Mouse (Mus musculus) CD8-positive naive resting alpha-beta T cell, adult 2 months (primary cell): Measurements from ENCODE around the gene Sfxn3.

Experiments
- DNase-seq, 2 experiments: peaks; one replicate each; pipeline ENCODE4 v3.0.0; 2022; ENCODE audit warnings: low read depth in 2 of 2, low spot score in 2 of 2

The Sfxn3 gene

DNA sequence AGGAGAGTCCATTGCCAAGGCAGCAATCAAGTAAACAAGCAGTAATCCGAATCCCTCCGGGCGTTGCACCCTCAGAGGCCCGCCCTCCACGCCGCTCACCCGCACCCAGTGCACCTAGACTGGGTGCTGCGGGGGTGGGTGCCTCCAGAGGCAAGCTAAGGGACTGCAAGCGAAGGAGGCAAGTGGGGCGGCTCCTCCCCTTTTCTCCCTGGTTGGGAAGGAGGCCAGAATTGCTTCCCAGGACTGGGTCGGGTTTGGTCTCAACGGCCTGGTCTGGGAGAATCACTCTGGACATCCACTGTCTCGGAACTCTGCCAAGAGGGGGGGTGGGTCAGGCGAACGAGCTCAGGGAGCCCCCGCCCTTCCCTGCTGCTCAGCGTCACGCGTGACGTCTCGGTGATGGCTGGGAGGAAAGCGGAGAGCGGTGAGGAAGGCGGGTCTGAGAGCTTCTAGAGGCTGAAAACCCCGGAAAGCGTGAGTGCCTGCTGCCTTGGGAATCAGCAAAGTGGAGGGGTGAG, at the start of gene Sfxn3:
TSS of gene Sfxn3 (plus strand) at position 87 of the 518 bp plus-strand sequence.
- DNase-seq = peak; percentile 81 to 90

GRCm38 (mm10) chr19:44997786-44998185, 49.5 kb upstream of the Sfxn3 start:
- DNase-seq = no peak

- DNase-seq = no peak
Observed at GRCm38 (mm10) chr19:44999647-45000046, 47.7 kb upstream of the Sfxn3 start.

DNA sequence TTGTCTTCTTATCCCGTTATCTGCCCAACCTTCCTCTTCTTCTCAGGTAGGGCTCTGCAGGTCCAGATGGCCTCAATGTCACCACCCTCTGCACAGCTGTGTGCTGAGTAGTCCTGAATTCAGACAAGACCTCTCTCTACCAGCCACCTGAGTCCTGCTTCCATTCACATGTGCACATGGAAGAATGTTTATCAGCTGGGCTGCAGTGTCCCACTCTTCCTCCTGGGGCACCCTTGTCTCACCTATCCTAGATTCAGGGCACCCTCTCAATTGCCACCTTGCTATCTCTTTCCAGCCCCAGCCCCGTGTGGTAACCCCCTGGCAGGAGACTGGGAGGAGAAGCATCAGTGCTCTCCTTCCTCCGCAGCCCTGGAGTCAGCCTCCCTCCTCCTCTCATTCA, 45.0 kb upstream of the Sfxn3 start:
- no peak for DNase-seq

DNA sequence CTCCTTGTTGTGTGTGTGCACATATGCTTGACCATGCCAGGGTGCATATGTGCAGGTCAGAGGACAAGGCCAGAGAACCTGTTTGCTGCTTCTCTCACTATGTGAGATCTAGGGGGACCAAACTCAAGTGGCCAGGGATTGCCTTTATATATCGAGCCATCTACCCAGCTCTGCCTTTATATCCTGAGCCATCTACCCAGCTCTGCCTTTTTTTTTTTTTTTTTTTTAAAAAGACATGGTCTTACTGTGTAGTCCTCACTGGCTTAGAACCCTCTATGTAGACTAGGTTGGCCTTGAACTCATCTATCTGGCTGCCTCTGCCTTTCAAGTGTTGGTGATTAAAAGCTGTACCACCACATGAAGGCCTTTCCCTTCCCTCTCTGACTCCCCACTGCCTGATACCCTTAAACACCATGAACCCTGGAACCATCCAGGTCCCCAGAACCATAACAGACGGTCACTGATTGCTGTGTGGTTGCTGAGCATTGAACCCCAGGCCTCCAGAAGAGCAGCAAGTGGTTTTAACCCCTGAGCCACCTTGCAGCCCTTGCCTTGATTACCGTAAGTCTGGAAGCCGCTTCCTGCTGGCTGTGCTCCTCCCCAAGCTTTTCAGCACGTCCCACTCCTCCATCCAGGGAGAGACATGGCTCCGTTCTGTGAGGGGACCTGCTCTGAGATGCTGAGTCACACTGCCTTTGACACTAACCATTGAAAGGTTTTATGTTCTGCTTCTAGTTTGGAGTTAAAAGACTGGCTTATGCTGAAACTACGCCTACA, 43.4 kb upstream of the Sfxn3 start:
- DNase-seq = no peak

DNA sequence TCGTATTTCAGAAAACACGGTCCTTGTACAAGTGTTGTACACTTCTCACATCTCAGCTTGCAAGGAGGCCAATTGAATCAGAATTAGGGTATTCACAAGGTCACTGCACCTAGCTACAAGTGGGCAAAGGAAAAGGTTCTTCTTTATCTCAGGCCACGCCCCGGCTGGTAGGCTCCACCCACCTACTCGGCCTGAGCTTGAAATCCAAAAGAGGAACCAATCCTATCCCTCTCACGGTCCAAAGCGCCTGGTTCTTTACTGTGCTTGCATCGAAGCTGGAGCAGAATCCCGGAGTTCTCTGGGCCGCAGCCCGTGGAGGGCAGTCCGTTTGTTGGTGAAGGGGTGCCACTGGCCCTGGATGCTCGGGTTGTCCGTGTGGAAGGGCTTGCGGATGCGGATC, 41.9 kb upstream of the Sfxn3 start, which contains the start of gene Twnk:
TSS of gene Twnk (plus strand) at position 220 of the 400 bp plus-strand sequence.
- peak in 1 of 2 experiments; percentile 18 for DNase-seq

DNA sequence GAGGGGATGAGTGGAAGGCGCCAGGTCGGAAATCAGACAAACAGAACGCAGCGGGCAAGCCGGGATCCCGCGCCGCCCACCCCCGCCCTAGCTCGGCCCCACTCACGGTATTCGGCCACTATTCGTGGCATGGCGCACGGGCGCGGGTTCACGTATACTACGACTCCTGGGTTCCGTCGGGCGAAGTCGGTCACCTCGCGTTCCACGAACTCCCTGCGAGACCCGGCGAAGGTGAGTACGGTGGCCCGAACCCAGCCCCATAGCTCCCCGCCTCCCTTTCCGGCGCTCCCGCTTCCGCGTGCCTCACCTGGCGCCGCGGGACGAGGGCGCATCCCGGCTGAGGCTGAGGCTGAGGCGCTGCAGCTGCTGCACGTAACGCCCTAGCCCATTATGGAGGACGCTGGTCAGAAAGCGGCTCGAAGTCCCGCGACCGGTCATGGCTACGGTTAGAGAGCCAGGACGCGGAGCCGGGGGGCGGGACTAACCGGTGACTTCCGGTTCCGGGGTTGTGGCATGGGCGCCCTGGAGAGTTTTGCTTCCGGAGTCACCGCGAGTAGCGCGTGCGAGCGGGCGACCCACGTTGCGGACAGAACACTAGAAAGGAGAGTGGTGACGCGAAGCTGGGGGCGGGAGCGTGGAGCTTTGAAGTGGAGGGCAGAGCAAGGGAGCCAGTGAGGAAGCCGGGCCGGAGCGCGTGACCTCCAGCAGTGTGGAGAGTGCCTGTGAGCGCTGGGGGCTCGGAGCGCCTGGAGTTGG, 41.2 kb upstream of the Sfxn3 start, which contains the start of gene Mrpl43:
TSS of gene Mrpl43 (minus strand) at position 486 of the 756 bp plus-strand sequence.
- DNase-seq = peak; percentile 95 to 97

- DNase-seq = no peak
Observed at GRCm38 (mm10) chr19:45007021-45007420, 40.3 kb upstream of the Sfxn3 start.

DNA sequence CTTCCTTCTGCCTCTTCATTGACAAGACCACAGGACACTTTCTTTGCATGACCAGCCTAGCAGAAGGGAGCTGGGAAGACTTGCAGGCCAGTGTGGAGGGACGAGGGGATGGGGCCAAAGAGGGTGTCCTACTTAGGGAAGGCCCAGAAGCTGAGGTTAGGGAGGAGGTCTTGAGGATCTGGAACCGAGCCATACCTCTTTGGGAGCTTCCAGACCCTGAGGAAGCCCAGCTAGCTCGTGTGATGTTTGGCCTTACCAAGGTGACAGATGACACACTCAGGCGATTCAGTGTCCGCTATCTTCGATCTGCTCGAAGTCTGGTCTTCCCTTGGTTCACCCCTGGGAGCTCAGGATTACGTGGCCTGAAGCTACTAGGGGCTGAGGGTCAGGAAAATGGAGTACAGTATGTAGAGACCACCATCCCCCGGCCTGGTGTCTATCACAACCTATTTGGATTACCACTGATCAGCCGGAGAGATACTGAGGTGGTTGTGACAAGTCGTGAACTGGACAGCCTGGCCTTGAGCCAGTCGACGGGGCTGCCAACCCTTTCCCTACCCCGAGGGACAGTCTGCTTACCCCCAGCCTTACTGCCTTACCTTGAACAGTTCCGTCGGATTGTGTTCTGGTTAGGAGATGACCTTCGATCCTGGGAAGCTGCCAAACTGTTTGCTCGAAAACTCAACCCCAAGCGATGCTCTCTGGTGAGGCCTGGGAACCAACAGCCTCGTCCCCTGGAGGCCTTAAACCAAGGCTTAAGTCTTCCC, 39.7 kb upstream of the Sfxn3 start:
- DNase-seq = no peak

- DNase-seq = no peak
Observed at GRCm38 (mm10) chr19:45010646-45011045, 36.7 kb upstream of the Sfxn3 start.

GRCm38 (mm10) chr19:45012219-45012618, 35.1 kb upstream of the Sfxn3 start:
- DNase-seq = no peak

DNA sequence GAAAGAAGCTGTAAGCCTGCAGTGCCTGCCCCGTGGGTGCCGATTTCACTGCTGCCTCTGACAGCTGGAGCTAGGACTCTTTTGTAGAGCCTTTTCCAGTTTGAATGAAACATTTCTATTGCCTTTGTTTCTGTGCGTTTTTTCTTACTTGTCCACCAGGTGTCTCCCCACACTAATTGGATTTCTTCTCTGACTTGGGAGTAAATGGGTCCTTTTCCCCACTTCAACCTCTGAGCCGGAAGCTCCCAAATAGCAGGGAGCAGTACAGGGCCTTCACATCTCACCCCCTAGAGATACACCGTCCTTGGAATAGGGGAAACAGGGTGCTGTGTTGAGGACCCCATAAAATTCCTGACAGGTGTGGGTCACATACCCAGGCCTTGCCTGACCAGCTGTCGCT, 34.7 kb upstream of the Sfxn3 start:
- DNase-seq = no peak

- no peak for DNase-seq
Observed at GRCm38 (mm10) chr19:45013581-45014225, 33.6 kb upstream of the Sfxn3 start.

- DNase-seq = no peak
Observed at GRCm38 (mm10) chr19:45014335-45014971, 32.9 kb upstream of the Sfxn3 start, which contains the start of gene Lzts2. TSS of gene Lzts2 (plus strand) at chr19:45014414.

DNA sequence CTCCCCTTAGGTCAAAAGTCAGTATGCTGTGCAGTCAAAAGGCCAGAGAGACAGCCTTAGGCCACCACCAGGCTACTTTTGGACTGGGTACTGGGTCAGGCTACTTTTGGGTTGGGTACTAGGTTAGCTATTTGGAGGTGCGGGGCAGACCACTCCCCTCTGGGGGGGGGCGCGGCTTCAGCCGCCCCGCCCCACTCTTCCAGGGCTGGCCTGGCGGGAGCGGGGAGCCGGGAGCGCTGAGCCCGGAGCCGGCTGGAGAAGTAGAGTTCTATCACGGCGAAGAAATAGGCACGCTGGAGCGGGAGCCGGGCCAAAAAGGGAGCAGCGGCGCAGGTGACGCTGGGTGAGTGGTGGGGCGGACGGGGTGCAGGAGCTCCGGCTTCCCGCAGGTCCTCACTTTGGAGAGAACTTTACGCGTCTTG, 32.3 kb upstream of the Sfxn3 start:
- DNase-seq = no peak

- DNase-seq = peak; percentile 46 to 64
Observed at GRCm38 (mm10) chr19:45015518-45016281, 31.6 kb upstream of the Sfxn3 start.

DNA sequence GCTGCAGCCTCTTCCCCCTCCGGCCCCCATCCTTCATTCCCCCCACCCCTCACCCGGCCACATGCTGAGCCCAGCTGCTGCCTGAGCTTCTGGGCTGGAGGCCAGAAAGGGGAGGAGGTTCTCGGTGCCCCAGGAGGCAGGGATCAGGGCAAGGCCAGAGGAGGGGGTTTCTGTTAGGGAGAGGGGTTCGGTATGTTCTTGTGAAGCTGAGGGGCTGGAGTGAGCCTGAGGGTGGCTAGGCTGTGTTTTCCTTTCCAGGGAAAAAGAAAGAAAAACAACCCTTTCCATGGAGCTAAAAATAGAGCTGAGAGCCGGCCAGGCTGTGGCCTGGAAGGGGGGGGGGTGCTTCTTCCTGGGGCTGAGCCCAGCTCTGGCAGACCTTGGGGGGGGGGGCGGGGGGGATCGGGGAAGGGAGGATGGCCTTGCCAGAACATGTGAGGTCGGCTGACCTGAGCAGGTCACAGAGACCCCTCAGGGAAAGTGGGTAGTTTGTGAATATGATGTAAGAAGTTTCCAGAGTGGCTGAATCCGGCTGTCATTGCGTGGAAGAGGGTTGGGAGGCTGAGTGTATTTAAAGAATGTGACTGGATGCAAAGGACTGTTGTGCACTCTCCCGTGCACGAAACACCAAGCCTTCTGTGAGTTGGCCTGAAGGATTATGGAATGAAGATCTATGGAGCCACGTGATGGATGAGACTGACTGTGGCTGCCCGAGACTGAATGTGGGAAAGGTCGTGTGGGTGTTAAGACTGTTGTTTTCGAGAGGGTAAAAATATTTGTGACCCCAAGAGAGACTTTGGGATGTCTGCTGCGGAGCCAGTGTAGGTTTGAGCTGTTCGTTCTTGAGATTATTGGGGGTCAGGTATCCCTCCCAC, 30.7 kb upstream of the Sfxn3 start:
- DNase-seq = no peak

DNA sequence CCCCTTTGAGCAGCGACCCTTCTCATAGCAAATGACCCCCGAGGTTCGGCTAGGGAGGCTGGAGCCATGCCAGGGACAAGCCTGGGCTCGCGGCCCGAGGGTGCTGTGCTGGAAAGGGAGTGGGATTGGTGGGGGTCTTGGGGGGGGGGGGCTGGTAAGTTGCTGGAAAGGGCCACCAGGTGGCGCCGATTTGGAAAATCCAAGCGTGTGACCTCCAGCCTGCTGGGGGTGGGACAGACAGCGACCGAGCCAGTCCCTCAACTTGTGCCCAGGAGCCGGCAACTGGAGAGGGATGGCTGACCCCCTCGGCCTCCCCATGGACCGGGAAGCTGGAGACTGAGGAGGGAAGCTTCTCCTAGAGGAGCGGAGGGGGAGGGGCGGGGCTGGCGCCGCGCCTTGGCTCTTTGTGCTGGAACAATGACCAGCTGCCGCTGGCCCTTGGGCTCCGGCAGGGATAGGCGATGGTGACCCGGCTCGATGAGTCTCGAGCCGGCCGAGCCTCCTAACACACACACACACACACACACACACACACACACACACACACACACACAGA, 30.0 kb upstream of the Sfxn3 start:
- no peak for DNase-seq
